Mouse (Mus musculus) layer of hippocampus, postnatal 36 days (tissue): ENCODE measurements around the gene Kctd5. TPM values are rescaled to one million over a fixed set of nuclear protein-coding genes. Genes with fewer than 3 reads are reported as not detected.
"Not testable (repeated sequence)": the region's sequence is repeated elsewhere in the genome, so short reads cannot be mapped to it uniquely, and the experiment has no call there.

Source experiments
- DNase-seq, 2 experiments: peaks; one replicate each; pipeline ENCODE4 v3.0.0; 2022
- total RNA-seq, 2 experiments: library from RNA; stranded (reverse); gene quantifications; 2 replicates each; pipeline ENCODE4 v1.2.3; 2021

Kctd5 gene
- 10 to 100 TPM; 28.5 to 30.1 TPM for total RNA-seq

DNA sequence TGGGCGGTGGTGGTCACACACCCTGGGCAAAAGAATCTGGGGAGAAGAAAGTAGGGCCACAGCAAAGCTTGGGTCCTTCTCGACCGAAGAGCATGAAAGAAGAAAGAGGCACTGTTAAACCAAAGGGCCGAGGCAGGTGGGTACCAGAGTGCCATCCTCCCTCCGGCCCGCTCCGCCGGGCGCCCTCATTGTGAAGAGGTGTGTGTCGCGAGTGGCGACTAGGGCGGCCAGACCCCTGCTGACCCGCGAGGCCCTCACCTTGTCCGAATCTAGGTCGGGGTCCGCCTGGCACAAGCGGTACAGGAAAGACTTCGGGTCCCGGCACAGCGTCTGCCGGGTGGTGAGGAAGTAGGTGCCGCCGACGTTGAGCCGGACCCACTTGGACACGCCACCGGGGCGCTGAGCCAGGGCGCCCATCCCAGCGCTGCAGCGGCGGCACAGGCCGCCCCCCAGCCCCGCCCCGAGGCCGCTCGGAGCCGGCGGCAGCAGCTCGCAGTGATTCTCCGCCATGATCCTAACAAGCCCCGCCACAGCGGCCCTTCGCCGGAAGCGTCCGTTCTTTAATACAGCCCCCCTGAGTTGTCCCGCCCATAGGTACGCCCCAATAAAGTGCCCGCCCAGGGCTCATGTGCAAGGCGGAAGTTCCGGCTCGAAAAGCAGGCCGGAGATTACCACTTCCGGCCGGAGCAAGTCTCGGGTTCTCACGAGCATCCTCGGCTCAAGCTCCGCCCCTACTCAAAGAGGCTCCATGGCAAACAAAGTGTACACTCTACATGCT is at the start of gene Kctd5:
Gene Kctd5, minus strand, starts transcription at position 567 of the 778 bp plus-strand sequence.
- peak; percentile 95 to 97 for DNase-seq

- DNase-seq: no peak
These were observed 46.2 kb upstream of the Kctd5 start for GRCm38 (mm10) chr17:24119446-24119845.

GRCm38 (mm10) chr17:24113031-24113430 is 39.7 kb upstream of the Kctd5 start:
- DNase-seq: no peak

DNA sequence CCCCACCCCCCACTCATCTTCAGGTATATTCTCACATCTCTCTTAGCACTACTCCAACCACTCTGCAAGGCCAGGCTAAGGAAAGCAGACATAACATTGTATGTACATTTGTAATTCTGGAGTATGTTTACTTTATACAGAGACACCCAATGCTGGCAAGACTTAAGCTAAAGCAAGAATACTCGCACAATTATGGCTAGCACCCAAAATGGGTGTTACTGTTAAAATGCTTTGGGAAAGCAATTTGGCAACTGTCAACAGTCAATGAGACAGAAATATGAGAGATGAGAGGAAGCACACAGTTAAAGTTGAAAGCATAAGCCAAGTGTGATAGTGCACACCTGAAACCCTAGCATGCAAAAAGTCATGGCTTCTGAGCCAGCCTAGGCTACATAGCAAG is 38.0 kb upstream of the Kctd5 start:
- no peak for DNase-seq

GRCm38 (mm10) chr17:24108896-24109295 is 35.6 kb upstream of the Kctd5 start:
- no peak for DNase-seq

DNA sequence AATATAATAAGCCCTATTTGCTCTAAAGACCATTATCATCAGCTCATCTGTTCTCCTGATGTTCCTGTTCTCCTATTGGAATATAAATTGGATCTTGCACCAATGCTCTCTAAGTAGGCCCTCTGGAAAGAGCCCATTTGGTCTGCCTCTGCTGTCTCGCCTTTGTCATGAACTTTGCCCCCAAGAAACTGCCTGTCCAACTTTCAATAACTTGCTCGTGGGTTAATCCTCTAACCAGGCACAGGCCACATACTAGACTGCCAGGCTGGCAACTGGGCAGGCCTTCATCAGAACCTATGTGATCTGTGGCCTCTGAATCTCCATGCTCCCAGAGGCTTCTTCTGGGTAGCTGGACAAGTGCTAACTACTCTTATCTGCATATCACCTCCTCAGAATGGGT is 31.8 kb upstream of the Kctd5 start:
- no peak for DNase-seq

DNA sequence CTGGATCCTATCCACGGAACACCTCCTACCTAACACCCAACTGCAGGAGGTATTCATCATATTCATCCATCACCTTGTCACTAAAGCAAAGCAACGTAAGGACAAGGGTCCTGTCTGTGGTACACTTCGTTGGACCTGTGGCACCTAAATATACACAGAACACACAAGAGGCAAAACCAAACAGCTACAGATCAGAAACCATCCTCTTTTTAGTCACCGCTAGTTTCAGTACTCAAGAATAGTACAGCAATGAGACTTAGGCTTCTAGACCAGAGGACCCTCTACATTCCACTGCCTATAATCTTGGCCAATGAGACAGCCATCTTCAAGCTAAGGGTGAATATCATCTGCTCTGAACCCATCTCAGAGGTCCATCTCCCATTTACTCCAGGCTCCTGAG is 25.1 kb upstream of the Kctd5 start:
- no peak for DNase-seq

- DNase-seq: no peak
These were observed 17.3 kb upstream of the Kctd5 start for GRCm38 (mm10) chr17:24090575-24090974.

GRCm38 (mm10) chr17:24086399-24086798 is 13.1 kb upstream of the Kctd5 start:
- DNase-seq: not testable (repeated sequence)

- no peak for DNase-seq
These were observed 11.3 kb upstream of the Kctd5 start for GRCm38 (mm10) chr17:24084593-24084992.

- no peak for DNase-seq
These were observed 3.8 kb upstream of the Kctd5 start for GRCm38 (mm10) chr17:24077101-24077500.

DNA sequence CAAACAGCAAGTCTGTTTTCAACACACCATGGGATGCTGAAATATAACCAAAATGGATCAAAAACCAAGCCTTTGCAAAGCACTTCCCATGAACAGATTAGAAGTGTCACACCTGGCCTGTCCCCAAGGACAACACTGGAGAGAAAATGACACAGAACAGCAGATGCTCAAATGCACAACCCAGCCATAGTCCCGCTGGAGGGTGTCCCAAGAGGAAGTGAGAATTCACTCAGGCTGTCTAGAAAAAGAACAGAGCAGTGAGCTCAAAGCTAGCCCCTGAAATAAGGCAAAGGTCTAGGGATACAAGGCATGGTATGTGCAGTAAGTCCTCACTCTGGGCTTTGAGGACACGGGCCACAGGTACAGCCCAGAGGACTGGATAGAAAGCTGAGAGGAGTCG is 3.8 kb downstream of the Kctd5 start:
- DNase-seq: no peak

- DNase-seq: peak; percentile 37
These were observed 5.0 kb downstream of the Kctd5 start for GRCm38 (mm10) chr17:24068271-24068670.

DNA sequence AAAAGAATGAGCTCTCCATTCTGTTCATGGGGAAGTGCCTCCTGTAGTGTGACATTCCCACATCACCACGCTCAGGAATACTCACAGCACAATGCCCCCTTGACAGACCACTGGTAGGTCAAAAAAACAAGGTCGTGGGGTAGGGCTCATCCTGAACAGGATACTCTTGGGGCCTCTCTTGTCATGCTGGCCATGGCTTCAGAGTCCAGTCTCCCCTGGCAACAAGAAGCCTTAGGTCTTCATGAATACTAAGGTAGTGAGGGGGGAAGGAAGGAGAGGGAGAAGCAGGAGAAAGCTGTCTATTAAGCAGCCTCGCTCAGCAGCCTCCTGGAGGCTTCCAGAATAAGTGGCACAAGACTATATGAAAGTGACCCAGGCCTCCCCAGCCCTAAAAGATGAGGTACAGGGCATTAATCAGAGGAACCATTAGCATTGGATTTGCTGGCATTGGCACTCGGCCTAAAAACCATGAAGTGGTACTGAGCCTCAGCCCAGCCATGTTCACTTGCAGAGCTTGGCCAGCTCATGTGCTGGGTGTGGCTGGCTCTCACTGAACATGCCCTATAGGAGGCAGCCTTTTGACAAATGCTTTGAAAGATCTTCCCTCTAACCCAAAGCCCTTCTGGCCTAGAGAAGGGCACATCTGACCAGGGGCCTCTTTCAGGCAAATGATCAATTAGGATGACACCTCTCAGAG is 10.7 kb downstream of the Kctd5 start:
- DNase-seq: no peak

- DNase-seq: no peak
These were observed 15.5 kb downstream of the Kctd5 start for GRCm38 (mm10) chr17:24057730-24058245.

DNA sequence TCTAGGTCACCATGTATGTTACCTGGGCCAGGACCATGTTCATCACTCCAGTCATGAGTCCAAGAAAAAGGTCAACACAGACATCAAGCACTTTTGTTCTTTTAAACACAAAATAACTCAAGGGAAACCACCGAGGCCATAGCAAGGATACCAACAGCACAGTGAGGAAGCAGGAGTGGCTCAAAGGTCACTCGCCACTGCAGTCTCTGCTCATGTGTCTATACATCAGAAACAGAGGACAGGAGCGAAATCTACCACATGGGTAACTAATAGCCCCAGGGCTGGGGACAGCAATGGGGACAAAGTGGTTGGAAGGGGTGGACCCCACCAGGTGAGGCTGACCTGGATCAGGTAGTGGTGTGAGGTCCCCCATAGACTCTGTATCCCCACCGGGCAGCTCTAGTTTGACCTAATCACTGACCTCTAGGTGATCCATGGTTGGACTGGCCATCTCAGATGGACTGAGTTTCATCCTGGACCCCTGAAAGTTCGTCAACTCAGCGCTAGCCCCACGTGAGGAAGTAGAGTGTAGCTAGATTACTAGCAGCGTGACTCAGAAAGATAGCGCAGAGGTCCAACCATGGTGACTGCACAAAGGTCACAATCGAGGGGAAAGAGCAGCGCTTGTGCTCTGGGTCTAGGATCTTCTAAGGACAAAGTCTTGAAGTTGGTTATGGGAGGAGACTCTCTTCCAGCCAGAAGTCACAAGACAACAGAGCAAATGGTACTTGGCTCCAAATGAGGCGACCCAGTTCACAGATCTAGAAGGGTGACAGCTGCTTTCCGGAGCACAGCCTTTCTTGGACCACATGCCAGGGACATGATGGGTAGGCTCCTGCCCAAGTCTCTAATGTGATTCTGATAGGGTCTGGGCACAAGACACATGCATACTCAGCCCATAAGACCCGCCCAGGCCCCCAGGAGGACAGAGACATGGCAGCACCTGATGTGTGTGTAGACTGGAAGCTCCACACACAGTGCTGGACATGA is 16.4 kb downstream of the Kctd5 start:
- no peak for DNase-seq

DNA sequence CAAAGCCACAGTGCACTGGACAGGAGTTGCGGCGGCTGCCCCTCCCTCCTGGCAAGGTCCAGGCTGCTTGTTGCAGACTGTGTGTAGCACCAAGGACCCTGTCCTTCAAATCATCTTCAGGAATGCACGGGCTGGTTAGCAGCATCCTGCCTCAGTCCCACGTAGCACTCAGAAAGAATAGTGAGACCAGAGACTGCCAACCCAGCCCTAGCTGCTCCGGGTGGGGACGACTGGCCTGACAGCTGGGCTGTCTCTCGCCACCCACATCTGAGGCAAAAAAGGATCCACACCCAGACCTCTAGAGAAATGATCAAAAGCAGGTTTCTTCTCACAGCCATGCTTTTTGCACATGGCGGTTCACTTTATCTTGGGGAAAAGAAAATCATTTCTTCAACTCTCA is 24.3 kb downstream of the Kctd5 start:
- DNase-seq: no peak

DNA sequence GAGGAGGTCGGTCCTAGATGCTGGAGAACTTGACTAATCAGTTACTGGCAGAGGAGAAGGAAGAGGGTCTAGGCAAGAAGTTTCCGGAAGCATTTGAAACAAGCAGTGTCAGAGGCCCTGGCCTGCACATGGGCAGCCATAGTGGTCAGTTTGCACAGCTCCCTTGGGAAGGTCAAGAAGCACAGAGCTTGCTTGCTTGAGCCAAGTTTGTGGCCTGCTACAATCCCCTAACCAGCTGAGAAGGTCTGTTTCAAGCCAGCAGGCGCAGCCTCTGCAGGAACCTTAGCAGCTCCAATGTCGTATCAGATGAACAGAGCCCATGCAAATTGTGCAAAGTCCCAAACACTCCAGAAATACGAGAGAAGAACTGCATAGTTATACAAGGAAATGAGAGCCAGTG is 25.2 kb downstream of the Kctd5 start:
- DNase-seq: no peak

DNA sequence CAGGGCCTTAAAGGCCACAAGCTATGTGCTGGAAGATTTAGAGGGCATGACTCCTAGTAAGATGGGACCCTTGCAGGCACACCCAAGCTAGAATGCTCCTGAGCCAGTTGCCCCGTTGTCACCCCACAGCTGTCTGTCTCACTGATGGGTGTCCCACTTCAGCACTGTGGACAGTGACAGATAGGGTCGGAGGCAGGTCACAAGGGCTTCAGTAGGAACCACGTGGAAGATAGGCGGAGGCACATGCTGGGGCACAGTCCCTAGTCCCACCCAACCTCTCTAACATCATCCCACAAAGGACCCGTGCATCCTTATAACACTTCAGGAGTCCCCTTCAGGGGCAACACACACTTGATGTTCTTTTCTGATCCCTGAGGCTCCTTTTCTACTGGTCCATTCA is 27.3 kb downstream of the Kctd5 start:
- no peak for DNase-seq

- DNase-seq: no peak
These were observed 27.7 kb downstream of the Kctd5 start for GRCm38 (mm10) chr17:24045608-24046007.

- no peak for DNase-seq
These were observed 28.8 kb downstream of the Kctd5 start for GRCm38 (mm10) chr17:24044482-24044881.

DNA sequence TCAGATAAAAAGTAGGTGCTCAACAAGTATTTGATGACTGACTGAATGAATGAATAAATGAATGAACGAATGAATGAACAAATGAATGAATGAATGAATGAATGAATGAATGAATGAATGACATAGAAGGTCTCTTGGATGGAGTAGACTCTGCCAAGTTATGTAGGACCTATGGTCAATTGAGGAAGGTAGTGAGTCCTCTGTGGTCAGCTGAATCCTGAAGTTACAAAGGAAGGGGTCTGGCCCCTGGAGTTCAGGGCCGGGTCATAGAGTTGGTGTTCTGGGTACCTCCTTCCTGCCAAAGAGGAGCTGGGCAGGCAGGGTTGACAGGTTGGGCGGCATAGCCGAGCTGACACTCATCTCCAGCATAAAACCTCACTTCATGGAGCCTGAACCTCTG is 35.4 kb downstream of the Kctd5 start, which contains the start of gene Prss27:
Gene Prss27, plus strand, starts transcription at position 301 of the 400 bp plus-strand sequence.
- DNase-seq: no peak
